ENCODE assay signal across 27 mouse cellular contexts in the genomic region with DNA sequence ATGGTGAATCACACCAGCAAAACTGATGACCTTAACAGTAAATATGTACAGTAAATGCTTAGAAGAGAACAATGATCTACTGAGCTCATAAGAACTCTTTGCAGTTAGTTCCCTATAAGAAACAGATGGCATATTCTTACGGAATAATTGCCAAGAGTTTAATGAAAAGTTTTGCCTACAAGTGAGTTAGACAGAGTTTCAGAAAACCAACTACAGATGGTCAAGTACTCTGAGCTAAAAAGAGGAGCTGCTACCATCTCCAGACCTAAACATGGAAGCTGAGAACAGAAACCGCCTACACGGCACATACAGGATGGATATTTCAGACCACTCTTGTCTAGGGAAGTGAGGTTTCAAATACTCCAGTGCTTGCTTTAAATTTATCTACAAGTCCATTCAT.
DNase-seq lines count a peak whose midpoint lies in the region; ATAC-seq and TF ChIP-seq lines count a peak whose summit lies in the region.
"Had no signal": no experiment of that assay in that cellular context is flagged by ENCODE, and none has a peak within 500 bp of the region (broad histone marks: within the 10 kb centered on the region; RNA-seq: fewer than 3 reads in every experiment).

No protein-coding gene starts in this region.

- no peaks in the 10 kb centered on the region for H3K27me3 ChIP-seq in forebrain, postnatal 0 days (ENCODE audit: insufficient read depth, low read length)
- H3K27me3 ChIP-seq: CH12.LX; heart, embryonic 12.5 days; kidney, embryonic 15.5 days; midbrain, embryonic 15.5 days; neural tube, embryonic 13.5 days had no signal

- no peak for ATAC-seq in forebrain, postnatal 0 days
- ATAC-seq: hindbrain, embryonic 16.5 days; intestine, embryonic 16.5 days; midbrain, embryonic 15.5 days had no signal

- TF ChIP-seq CTCF in forebrain, postnatal 0 days (IDR thresholded peaks at IDR 0.05; ENCODE audit: low read depth): no peak

- H3K27ac ChIP-seq in forebrain, postnatal 0 days (ENCODE audit: low read depth, low read length): no peak overlapping the region
- H3K27ac ChIP-seq: hindbrain, embryonic 10.5 days; kidney, embryonic 15.5 days; macrophage; midbrain, embryonic 15.5 days; neural tube, embryonic 13.5 days had no signal

- no peak overlapping the region for H3K4me2 ChIP-seq in forebrain, postnatal 0 days (ENCODE audit: low read depth)
- H3K4me2 ChIP-seq: heart, embryonic 12.5 days; kidney, embryonic 15.5 days; midbrain, embryonic 15.5 days; neural tube, embryonic 13.5 days had no signal

- peak; percentile 33 to 35 for DNase-seq in frontal cortex, adult 2 months (ENCODE audit: extremely low spot score in 1 of 2, low spot score in 1 of 2)
- DNase-seq in frontal cortex, postnatal 14 days (ENCODE audit: low spot score in 2 of 2): no peak
- peak; percentile 11 to 14 for DNase-seq in right cerebral cortex, adult 2 months (ENCODE audit: low spot score in 2 of 2)
- no peak for DNase-seq in right cerebral cortex, postnatal 14 days
- DNase-seq in left cerebral cortex, postnatal 14 days (ENCODE audit: low spot score in 2 of 2): peak; percentile 15 to 40
- peak; percentile 72 for DNase-seq in telencephalon, adult 2 months (ENCODE audit: low read depth, low spot score)
- DNase-seq in forebrain, postnatal 0 days: no peak
- no peak for DNase-seq in neural tube, embryonic 10.5 days (ENCODE audit: extremely low spot score, low spot score)
- DNase-seq: adrenal gland, adult 8-10 months; cerebellum, adult 2 months; cerebellum, postnatal 25 days; gastrocnemius, postnatal 25 days; heart, adult 18-20 months; heart, postnatal 10 days; kidney, postnatal 36 days; thymus, adult 2 months; thymus, postnatal 4 days had no signal

- intact Hi-C loops in left cerebral cortex, postnatal 14 days (cut with DNase I): no loop called here

- no peaks in the 10 kb centered on the region for H3K4me1 ChIP-seq in forebrain, postnatal 0 days (ENCODE audit: insufficient read depth)
- H3K4me1 ChIP-seq: heart, embryonic 12.5 days; hindbrain, embryonic 10.5 days; kidney, embryonic 15.5 days; midbrain, embryonic 15.5 days; neural tube, embryonic 13.5 days had no signal

- H3K4me3 ChIP-seq in forebrain, postnatal 0 days (ENCODE audit: low read depth, low read length): no peak overlapping the region
- H3K4me3 ChIP-seq: heart, embryonic 12.5 days; hindbrain, embryonic 10.5 days; kidney, embryonic 15.5 days; midbrain, embryonic 15.5 days; neural tube, embryonic 13.5 days had no signal

- no peaks in the 10 kb centered on the region for H3K36me3 ChIP-seq in forebrain, postnatal 0 days (ENCODE audit: insufficient read depth)
- H3K36me3 ChIP-seq: G1E; heart, embryonic 12.5 days; hindbrain, embryonic 10.5 days; kidney, embryonic 15.5 days; midbrain, embryonic 15.5 days; neural tube, embryonic 13.5 days had no signal

- no peaks in the 10 kb centered on the region for H3K9me3 ChIP-seq in forebrain, postnatal 0 days (ENCODE audit: low read length)
- H3K9me3 ChIP-seq: G1E; heart, embryonic 12.5 days; hindbrain, embryonic 10.5 days; kidney, embryonic 15.5 days; midbrain, embryonic 15.5 days; neural tube, embryonic 13.5 days had no signal

- no peak overlapping the region for H3K9ac ChIP-seq in forebrain, postnatal 0 days
- H3K9ac ChIP-seq: heart, embryonic 12.5 days; kidney, embryonic 15.5 days; midbrain, embryonic 15.5 days; neural tube, embryonic 13.5 days had no signal

- 83% methylated on average over 3 of the region's 3 CpGs for WGBS in forebrain, postnatal 0 days

Comparison
In these comparisons a context has a peak if more than half of its experiments do, and no peak if none do; other contexts are left out.
1. DNase-seq: peak in frontal cortex, adult 2 months (2 of 2), right cerebral cortex, adult 2 months (2 of 2), left cerebral cortex, postnatal 14 days (2 of 2) and telencephalon, adult 2 months (single experiment); none in frontal cortex, postnatal 14 days (0 of 2), right cerebral cortex, postnatal 14 days (single experiment), forebrain, postnatal 0 days (single experiment) and neural tube, embryonic 10.5 days (single experiment).